Mouse (Mus musculus) MEL (cell line): ENCODE measurements around the gene Olfr564. TPM values are rescaled to one million over a fixed set of nuclear protein-coding genes. Genes with fewer than 3 reads are reported as not detected.

Experiments
- DNase-seq: peaks from one replicate; pipeline ENCODE4 v3.0.0; 2011; ENCODE audit warnings: low read depth, low spot score
- H3K27ac ChIP-seq: 2 replicates; pipeline ENCODE4 v1.5.1; 2012; ENCODE audit warnings: low read depth, mild to moderate bottlenecking, control low read depth, low read length, moderate library complexity; ENCODE audit not compliant: control insufficient read depth
- H3K27me3 ChIP-seq, 2 experiments: fragments of 150-350 bp in 1 of 2; sonication (generic) in 1 of 2; 2 replicates each; pipeline ENCODE4 v1.6.1; 2012; ENCODE audit warnings: low read length in 2 of 2, mild to moderate bottlenecking in 2 of 2, improper control_type of control experiment in 1 of 2, moderate library complexity in 1 of 2; ENCODE audit not compliant: insufficient read depth in 2 of 2, control insufficient read depth in 1 of 2
- H3K36me3 ChIP-seq, 2 experiments: 2 replicates each; pipeline ENCODE4 v1.6.1; 2012 to 2014; ENCODE audit warnings: low read length in 2 of 2, improper control_type of control experiment in 1 of 2, inconsistent platforms in 1 of 2, mild to moderate bottlenecking in 1 of 2; ENCODE audit not compliant: insufficient read depth in 2 of 2, control insufficient read depth in 1 of 2
- H3K4me1 ChIP-seq, 2 experiments: fragments of 150-350 bp in 1 of 2; sonication (generic) in 1 of 2; 2 replicates each; pipeline ENCODE4 v1.6.1; 2012; ENCODE audit warnings: low read length in 2 of 2, improper control_type of control experiment in 1 of 2, mild to moderate bottlenecking in 1 of 2; ENCODE audit not compliant: insufficient read depth in 2 of 2, control insufficient read depth in 1 of 2
- H3K4me3 ChIP-seq, 2 experiments: fragments of 150-350 bp in 1 of 2; sonication (generic) in 1 of 2; 2 replicates each; pipeline ENCODE4 v1.5.1; 2012; ENCODE audit warnings: low read depth in 2 of 2, low read length in 2 of 2, mild to moderate bottlenecking in 2 of 2, moderate library complexity in 2 of 2, control low read depth in 1 of 2, improper control_type of control experiment in 1 of 2; ENCODE audit not compliant: control insufficient read depth in 1 of 2, insufficient read depth in 1 of 2
- H3K79me2 ChIP-seq: 2 replicates; pipeline ENCODE4 v1.6.1; 2012; ENCODE audit warnings: mild to moderate bottlenecking, low read length, moderate library complexity; ENCODE audit not compliant: control insufficient read depth, poor library complexity, insufficient read depth
- H3K9ac ChIP-seq: 2 replicates; pipeline ENCODE4 v1.6.1; 2012; ENCODE audit warnings: low read depth, mild to moderate bottlenecking, control low read depth, low read length, moderate library complexity; ENCODE audit not compliant: control insufficient read depth, poor library complexity, severe bottlenecking
- H3K9me3 ChIP-seq: fragments of 150-350 bp; sonication (generic); replicated peaks from 2 replicates; pipeline ENCODE4 v1.6.1; 2012; ENCODE audit warnings: mild to moderate bottlenecking, low read length, improper control_type of control experiment, moderate library complexity; ENCODE audit not compliant: insufficient read depth
- BHLHE40 ChIP-seq: IDR thresholded peaks from 2 replicates; pipeline ENCODE4 v1.6.1; 2012; ENCODE audit warnings: low read depth, mild to moderate bottlenecking, inconsistent platforms, low read length, improper control_type of control experiment, borderline replicate concordance
- CHD1 ChIP-seq: IDR thresholded peaks from 2 replicates; pipeline ENCODE4 v1.6.1; 2012; ENCODE audit warnings: low read depth, mild to moderate bottlenecking, inconsistent platforms, low read length, improper control_type of control experiment
- CHD2 ChIP-seq: IDR thresholded peaks from 2 replicates; pipeline ENCODE4 v1.6.1; 2011; ENCODE audit warnings: low read length, improper control_type of control experiment
- CTCF ChIP-seq, 3 experiments: IDR thresholded peaks in 2 of 3; conservative IDR thresholded peaks in 1 of 3; 2 replicates each; pipeline ENCODE4 v1.5.1; 2011 to 2012; ENCODE audit warnings: low read length in 3 of 3, low read depth in 2 of 3, mild to moderate bottlenecking in 2 of 3, improper control_type of control experiment in 1 of 3, inconsistent platforms in 1 of 3, mixed read lengths in 1 of 3, moderate library complexity in 1 of 3; ENCODE audit not compliant: control insufficient read depth in 1 of 3, insufficient read depth in 1 of 3, poor library complexity in 1 of 3, severe bottlenecking in 1 of 3
- ELF1 ChIP-seq: IDR thresholded peaks from 2 replicates; pipeline ENCODE4 v1.6.1; 2014; ENCODE audit warnings: low read depth, mild to moderate bottlenecking, inconsistent platforms, low read length, improper control_type of control experiment, moderate library complexity
- ETS1 ChIP-seq: IDR thresholded peaks from 2 replicates; pipeline ENCODE4 v1.6.1; 2012; ENCODE audit warnings: low read depth, mild to moderate bottlenecking, inconsistent platforms, low read length, improper control_type of control experiment, moderate library complexity
- GABPA ChIP-seq: IDR thresholded peaks from 2 replicates; pipeline ENCODE4 v1.6.1; 2012; ENCODE audit warnings: low read depth, mild to moderate bottlenecking, inconsistent platforms, low read length, improper control_type of control experiment, moderate library complexity
- HCFC1 ChIP-seq: IDR thresholded peaks from 2 replicates; pipeline ENCODE4 v1.6.1; 2012; ENCODE audit warnings: low read depth, mild to moderate bottlenecking, inconsistent platforms, low read length, improper control_type of control experiment, moderate library complexity
- MAFK ChIP-seq: IDR thresholded peaks from 2 replicates; pipeline ENCODE4 v1.6.1; 2011; ENCODE audit warnings: low read depth, mild to moderate bottlenecking, low read length, improper control_type of control experiment, borderline replicate concordance
- MAZ ChIP-seq: IDR thresholded peaks from 2 replicates; pipeline ENCODE4 v1.6.1; 2012; ENCODE audit warnings: low read depth, mild to moderate bottlenecking, inconsistent platforms, low read length, improper control_type of control experiment
- MEF2A ChIP-seq: IDR thresholded peaks from 2 replicates; pipeline ENCODE4 v1.6.1; 2014; ENCODE audit warnings: low read depth, mild to moderate bottlenecking, inconsistent platforms, low read length, improper control_type of control experiment; ENCODE audit not compliant: poor library complexity, insufficient replicate concordance, severe bottlenecking; ENCODE audit errors: extremely low read depth
- MXI1 ChIP-seq: IDR thresholded peaks from 2 replicates; pipeline ENCODE4 v1.6.1; 2011; ENCODE audit warnings: mild to moderate bottlenecking, low read depth, low read length, improper control_type of control experiment
- MYB ChIP-seq: IDR thresholded peaks from 2 replicates; pipeline ENCODE4 v1.6.1; 2011; ENCODE audit warnings: mild to moderate bottlenecking, low read depth, low read length, improper control_type of control experiment
- MYC ChIP-seq: IDR thresholded peaks from 2 replicates; pipeline ENCODE4 v1.6.1; 2011; ENCODE audit warnings: low read depth, mild to moderate bottlenecking, low read length, improper control_type of control experiment, moderate library complexity
- NRF1 ChIP-seq: IDR thresholded peaks from 2 replicates; pipeline ENCODE4 v1.6.1; 2014; ENCODE audit warnings: low read depth, mild to moderate bottlenecking, inconsistent platforms, low read length, improper control_type of control experiment, moderate library complexity; ENCODE audit not compliant: poor library complexity, insufficient read depth, severe bottlenecking
- POLR2AphosphoS2 ChIP-seq: IDR thresholded peaks from 2 replicates; pipeline ENCODE4 v1.6.1; 2011; ENCODE audit warnings: low read length, improper control_type of control experiment
- POLR2AphosphoS5 ChIP-seq: IDR thresholded peaks from 2 replicates; pipeline ENCODE4 v1.6.1; 2012; ENCODE audit warnings: low read depth, borderline replicate concordance, mild to moderate bottlenecking, inconsistent platforms, low read length, moderate library complexity, mixed read lengths
- RAD21 ChIP-seq: IDR thresholded peaks from 2 replicates; pipeline ENCODE4 v1.6.1; 2011; ENCODE audit warnings: mild to moderate bottlenecking, low read depth, low read length, improper control_type of control experiment
- SMC3 ChIP-seq: IDR thresholded peaks from 2 replicates; pipeline ENCODE4 v1.6.1; 2011; ENCODE audit warnings: low read depth, low read length, improper control_type of control experiment
- TBP ChIP-seq: IDR thresholded peaks from 2 replicates; pipeline ENCODE4 v1.8.0; 2011; ENCODE audit warnings: low read depth, low read length, improper control_type of control experiment
- UBTF ChIP-seq: IDR thresholded peaks from 2 replicates; pipeline ENCODE4 v1.6.1; 2012; ENCODE audit warnings: low read depth, mild to moderate bottlenecking, inconsistent platforms, low read length, improper control_type of control experiment, moderate library complexity, borderline replicate concordance; ENCODE audit not compliant: insufficient read depth
- USF1 ChIP-seq: IDR thresholded peaks from 2 replicates; pipeline ENCODE4 v1.6.1; 2014; ENCODE audit warnings: low read depth, mild to moderate bottlenecking, inconsistent platforms, low read length, improper control_type of control experiment, moderate library complexity
- ZKSCAN1 ChIP-seq: IDR thresholded peaks from 2 replicates; pipeline ENCODE4 v1.6.1; 2012; ENCODE audit warnings: low read depth, mild to moderate bottlenecking, inconsistent platforms, low read length, improper control_type of control experiment, moderate library complexity
- ZMIZ1 ChIP-seq: IDR thresholded peaks from 2 replicates; pipeline ENCODE4 v1.6.1; 2012; ENCODE audit warnings: low read depth, mild to moderate bottlenecking, inconsistent platforms, low read length, improper control_type of control experiment, moderate library complexity
- ZNF384 ChIP-seq: IDR thresholded peaks from 2 replicates; pipeline ENCODE4 v1.6.1; 2012; ENCODE audit warnings: low read depth, mild to moderate bottlenecking, inconsistent platforms, low read length, improper control_type of control experiment
- polyA plus RNA-seq, 2 experiments: library from polyadenylated mRNA; stranded (reverse) in 1 of 2; unstranded in 1 of 2; fragments of >175 nt in 1 of 2; fragments of >200 nt in 1 of 2; gene quantifications; 2 replicates each; pipeline versions ENCODE4 v1.2.1 to v1.2.4; 2012; ENCODE audit warnings: low replicate concordance in 2 of 2, low read depth in 1 of 2; ENCODE audit not compliant: insufficient read length in 2 of 2, insufficient read depth in 1 of 2, missing spikeins in 1 of 2
- total RNA-seq: library from RNA; depleted of rRNA; stranded (reverse); fragments of 300-350 nt; gene quantifications from 2 replicates; pipeline ENCODE4 v1.2.3, GENCODE M21; 2012; rRNA removed

The Olfr564 gene
- total RNA-seq (not detected in 2 replicates), polyA plus RNA-seq (not detected)

- H3K9ac ChIP-seq, result no peak within 1 kb of the TSS
- H3K4me1 ChIP-seq, result no peaks in the 10 kb centered on the region
- TF ChIP-seq SMC3 (no peak), HCFC1 (no peak), CTCF (IDR thresholded peaks at IDR 0.05 in 2 of 3, conservative IDR thresholded peaks at IDR 0.05 in 1 of 3; ENCODE audit: control insufficient read depth in 1 of 3, insufficient read depth in 1 of 3, low read depth in 2 of 3, low read length in 3 of 3, poor library complexity in 1 of 3, severe bottlenecking in 1 of 3) (no peak), GABPA (no peak), MAFK (no peak)
- H3K4me3 ChIP-seq, result no peak within 1 kb of the TSS
- no peak for DNase-seq
- H3K36me3 ChIP-seq, result no peaks in the 10 kb centered on the region
- no peak within 1 kb of the TSS for H3K27ac ChIP-seq
- no peaks in the 10 kb centered on the region for H3K79me2 ChIP-seq
- H3K9me3 ChIP-seq, result no peaks in the 10 kb centered on the region
- no peaks in the 10 kb centered on the region for H3K27me3 ChIP-seq
These were observed at the start of gene Olfr564 for GRCm38 (mm10) chr7:102803180-102803579. TSS of gene Olfr564 (plus strand) at chr7:102803480.

DNA sequence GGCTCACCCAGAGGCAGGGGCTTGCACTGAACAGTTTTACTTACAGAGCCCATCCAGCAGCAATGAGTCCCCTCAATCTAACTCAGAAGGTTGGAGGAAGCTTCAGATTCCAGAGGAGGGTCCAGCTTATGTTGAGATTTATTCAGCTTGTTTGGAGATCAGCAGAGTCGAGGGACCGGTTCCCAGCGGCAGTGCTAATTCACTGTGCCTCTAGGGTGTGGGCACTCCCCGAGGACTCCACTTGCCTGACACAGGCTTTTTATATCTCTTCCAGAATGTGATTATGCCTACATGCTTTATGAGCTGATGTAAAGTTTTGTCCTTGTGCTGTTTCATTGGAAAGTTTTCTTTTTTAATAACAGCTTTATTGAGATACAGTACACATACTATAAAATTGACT is 44.0 kb upstream of the Olfr564 start, which contains the start of the genes Olfr560 and Olfr78:
Gene Olfr560 (minus strand): TSS at position 101 of the 400 bp plus-strand sequence.
Gene Olfr78 (minus strand): TSS at position 206 of the 400 bp plus-strand sequence.
- TF ChIP-seq ZKSCAN1 (no peak), MEF2A (no peak), USF1 (no peak), ZMIZ1 (no peak), BHLHE40 (no peak), ZNF384 (no peak), UBTF (no peak), CHD2 (no peak)
- Histone ChIP-seq H3K27me3 (no peaks in the 10 kb centered on the region), H3K9ac (no peak within 1 kb of the TSS), H3K36me3 (no peaks in the 10 kb centered on the region), H3K4me1 (no peaks in the 10 kb centered on the region), H3K27ac (no peak within 1 kb of the TSS), H3K4me3 (no peak within 1 kb of the TSS), H3K9me3 (no peaks in the 10 kb centered on the region), H3K79me2 (no peaks in the 10 kb centered on the region)
- DNase-seq, result no peak

DNA sequence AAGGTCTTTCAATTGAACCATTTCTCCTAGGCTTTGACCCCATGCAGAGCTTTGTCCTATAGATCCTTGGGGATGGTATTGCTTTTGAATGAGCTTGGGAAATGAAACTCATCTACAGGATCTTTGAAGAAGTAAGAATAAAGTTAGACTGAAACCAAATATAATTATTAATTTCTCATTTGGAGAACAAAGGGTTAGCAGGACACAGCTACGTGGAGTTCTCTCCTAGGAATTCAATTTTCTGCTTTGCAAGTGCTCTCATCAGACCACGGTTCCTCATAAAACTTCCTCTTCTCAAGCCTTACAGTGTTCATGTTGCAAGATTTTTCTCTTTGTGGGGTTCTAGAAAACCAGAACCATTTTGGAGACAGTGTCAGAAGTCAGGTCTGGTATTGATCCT is 32.4 kb upstream of the Olfr564 start, which contains the start of gene Olfr561:
Gene Olfr561 (plus strand): TSS at position 301 of the 400 bp plus-strand sequence.
- Histone ChIP-seq H3K27me3 (no peaks in the 10 kb centered on the region), H3K36me3 (no peaks in the 10 kb centered on the region), H3K79me2 (no peaks in the 10 kb centered on the region), H3K9me3 (no peaks in the 10 kb centered on the region), H3K9ac (no peak within 1 kb of the TSS), H3K4me3 (no peak within 1 kb of the TSS), H3K4me1 (no peaks in the 10 kb centered on the region), H3K27ac (no peak within 1 kb of the TSS)
- TF ChIP-seq CTCF (IDR thresholded peaks at IDR 0.05 in 2 of 3, conservative IDR thresholded peaks at IDR 0.05 in 1 of 3; ENCODE audit: control insufficient read depth in 1 of 3, insufficient read depth in 1 of 3, low read depth in 2 of 3, low read length in 3 of 3, poor library complexity in 1 of 3, severe bottlenecking in 1 of 3), result no peak
- TF ChIP-seq MYC, result no peak
- TF ChIP-seq CHD1, result no peak
- no peak for TF ChIP-seq NRF1
- no peak for TF ChIP-seq POLR2AphosphoS5
- TF ChIP-seq MAZ, result no peak
- no peak for TF ChIP-seq MYB
- no peak for TF ChIP-seq RAD21
- no peak for TF ChIP-seq SMC3
- no peak for TF ChIP-seq POLR2AphosphoS2
- TF ChIP-seq ZMIZ1, result no peak
- no peak for TF ChIP-seq ELF1
- TF ChIP-seq ETS1, result no peak
- no peak for TF ChIP-seq MXI1
- no peak for TF ChIP-seq GABPA
- no peak for TF ChIP-seq MAFK
- no peak for TF ChIP-seq TBP
- no peak for TF ChIP-seq CHD2
- TF ChIP-seq UBTF, result no peak
- DNase-seq, result no peak
